Mouse (Mus musculus): ENCODE data around the gene Gm8011. TPM values are rescaled to one million over a fixed set of nuclear protein-coding genes. Genes with fewer than 3 reads are reported as not detected.

Gm8011 gene
- polyA plus RNA-seq (2014; fragmentation: Illumina TruSeq; extraction: RNeasy Lipid Tissue Mini Kit (QIAGEN cat#74804); ENCODE audit: low replicate concordance) = not detected

GRCm38 (mm10) chr14:42463581-42463980, at the start of gene Gm8011:
Gene Gm8011, plus strand, starts transcription at chr14:42463881.

GRCm38 (mm10) chr14:42439573-42439972, 24.1 kb upstream of the Gm8011 start, which contains the start of gene Gm8005:
Gene Gm8005, minus strand, starts transcription at chr14:42439673.

DNA sequence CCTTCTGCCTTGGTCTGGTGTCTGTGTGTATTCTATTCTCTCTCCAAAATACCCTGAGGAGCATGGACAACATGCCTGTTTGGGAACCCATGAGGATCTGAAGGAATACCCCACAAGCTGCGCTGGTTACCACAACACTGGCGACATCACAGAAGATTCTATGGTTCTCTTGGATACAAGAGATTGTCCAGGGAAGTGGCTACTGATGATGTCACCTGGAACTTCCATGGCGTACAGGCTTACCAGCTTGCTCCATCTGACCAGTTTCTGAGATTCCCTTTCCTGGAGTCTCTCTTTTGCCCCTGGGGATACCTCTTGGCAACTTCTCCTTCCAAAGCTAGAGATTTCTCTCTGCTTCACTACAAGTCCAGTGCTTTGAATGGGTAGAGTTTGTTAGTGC, 38.6 kb downstream of the Gm8011 start, which contains the start of gene Gm8020:
Gene Gm8020 (minus strand): TSS at position 101 of the 400 bp plus-strand sequence.

Other genes with a start within 250 kb of the Gm8011 start
- not detected for gene Gm17026, start 203.8 kb upstream of the Gm8011 start, polyA plus RNA-seq (2014; fragmentation: Illumina TruSeq; extraction: RNeasy Lipid Tissue Mini Kit (QIAGEN cat#74804); ENCODE audit: low replicate concordance)
- not detected for gene Gm9611, start 166.5 kb upstream of the Gm8011 start, polyA plus RNA-seq (2014; fragmentation: Illumina TruSeq; extraction: RNeasy Lipid Tissue Mini Kit (QIAGEN cat#74804); ENCODE audit: low replicate concordance)
- not detected for gene Gm7995, start 153.7 kb upstream of the Gm8011 start, polyA plus RNA-seq (2014; fragmentation: Illumina TruSeq; extraction: RNeasy Lipid Tissue Mini Kit (QIAGEN cat#74804); ENCODE audit: low replicate concordance)
- gene Gm8005, start 24.2 kb upstream of the Gm8011 start, polyA plus RNA-seq (2014; fragmentation: Illumina TruSeq; extraction: RNeasy Lipid Tissue Mini Kit (QIAGEN cat#74804); ENCODE audit: low replicate concordance) = not detected
- not detected for gene Gm8020, start 38.5 kb downstream of the Gm8011 start, polyA plus RNA-seq (2014; fragmentation: Illumina TruSeq; extraction: RNeasy Lipid Tissue Mini Kit (QIAGEN cat#74804); ENCODE audit: low replicate concordance)
- gene Gm8024, start 60.4 kb downstream of the Gm8011 start, polyA plus RNA-seq (2014; fragmentation: Illumina TruSeq; extraction: RNeasy Lipid Tissue Mini Kit (QIAGEN cat#74804); ENCODE audit: low replicate concordance) = not detected
- gene Gm17124, start 136.0 kb downstream of the Gm8011 start, polyA plus RNA-seq (2014; fragmentation: Illumina TruSeq; extraction: RNeasy Lipid Tissue Mini Kit (QIAGEN cat#74804); ENCODE audit: low replicate concordance) = not detected
- gene Gm3633, start 178.0 kb downstream of the Gm8011 start, polyA plus RNA-seq (2014; fragmentation: Illumina TruSeq; extraction: RNeasy Lipid Tissue Mini Kit (QIAGEN cat#74804); ENCODE audit: low replicate concordance) = not detected
- not detected for gene Gm10378, start 192.1 kb downstream of the Gm8011 start, polyA plus RNA-seq (2014; fragmentation: Illumina TruSeq; extraction: RNeasy Lipid Tissue Mini Kit (QIAGEN cat#74804); ENCODE audit: low replicate concordance)